Mouse (Mus musculus) thymus, postnatal 25 days (tissue): ENCODE results near the gene Stk10.
"Not testable (repeated sequence)": the region's sequence is repeated elsewhere in the genome, so short reads cannot be mapped to it uniquely, and the experiment has no call there.

ENCODE experiments used
- DNase-seq: peaks from one replicate; pipeline ENCODE4 v3.0.0; 2022

Stk10 gene

GRCm38 (mm10) chr11:32605907-32606306 is 72.8 kb downstream of the Stk10 start:
- DNase-seq = no peak

- no peak for DNase-seq
These were observed 74.2 kb downstream of the Stk10 start for GRCm38 (mm10) chr11:32607319-32607718.

- no peak for DNase-seq
These were observed 77.5 kb downstream of the Stk10 start for GRCm38 (mm10) chr11:32610616-32611015.

- DNase-seq = no peak
These were observed 79.2 kb downstream of the Stk10 start for GRCm38 (mm10) chr11:32612304-32612703.

GRCm38 (mm10) chr11:32614463-32614862 is 81.4 kb downstream of the Stk10 start:
- no peak for DNase-seq

- no peak for DNase-seq
These were observed 82.5 kb downstream of the Stk10 start for GRCm38 (mm10) chr11:32615561-32615960.

- DNase-seq = no peak
These were observed 83.0 kb downstream of the Stk10 start for GRCm38 (mm10) chr11:32616091-32616490.

- no peak for DNase-seq
These were observed 84.9 kb downstream of the Stk10 start for GRCm38 (mm10) chr11:32618036-32618435.

GRCm38 (mm10) chr11:32618641-32619040 is 85.5 kb downstream of the Stk10 start:
- DNase-seq = not testable (repeated sequence)

GRCm38 (mm10) chr11:32619257-32619816 is 86.2 kb downstream of the Stk10 start:
- peak; percentile 14 for DNase-seq

- DNase-seq = no peak
These were observed 86.9 kb downstream of the Stk10 start for GRCm38 (mm10) chr11:32619866-32620456.

GRCm38 (mm10) chr11:32621831-32622478 is 88.8 kb downstream of the Stk10 start:
- no peak for DNase-seq

- no peak for DNase-seq
These were observed 89.5 kb downstream of the Stk10 start for GRCm38 (mm10) chr11:32622479-32623190.

- no peak for DNase-seq
These were observed 90.1 kb downstream of the Stk10 start for GRCm38 (mm10) chr11:32623236-32623635.

GRCm38 (mm10) chr11:32623912-32624311 is 90.8 kb downstream of the Stk10 start:
- no peak for DNase-seq

- DNase-seq = peak; percentile 66
These were observed 92.6 kb downstream of the Stk10 start for GRCm38 (mm10) chr11:32625677-32626076.

GRCm38 (mm10) chr11:32626079-32626478 is 93.0 kb downstream of the Stk10 start:
- no peak for DNase-seq

- DNase-seq = no peak
These were observed 94.8 kb downstream of the Stk10 start for GRCm38 (mm10) chr11:32627900-32628299.

- DNase-seq = no peak
These were observed 96.7 kb downstream of the Stk10 start for GRCm38 (mm10) chr11:32629713-32630211.

- no peak for DNase-seq
These were observed 99.6 kb downstream of the Stk10 start for GRCm38 (mm10) chr11:32632671-32633070.

- no peak for DNase-seq
These were observed 100.4 kb downstream of the Stk10 start for GRCm38 (mm10) chr11:32633542-32633941.

- no peak for DNase-seq
These were observed 101.0 kb downstream of the Stk10 start for GRCm38 (mm10) chr11:32634143-32634542.

GRCm38 (mm10) chr11:32634842-32635241 is 101.7 kb downstream of the Stk10 start:
- DNase-seq = no peak

- DNase-seq = no peak
These were observed 103.2 kb downstream of the Stk10 start for GRCm38 (mm10) chr11:32636275-32636674.
